Mouse (Mus musculus) neural tube, embryonic 13.5 days (tissue): Measurements from ENCODE around the gene Rnf214. TPM values are rescaled to one million over a fixed set of nuclear protein-coding genes. Genes with fewer than 3 reads are reported as not detected.
A peak's percentile ranks its signal among the peaks of the same experiment; 100 is the strongest.

ENCODE experiments used
- ATAC-seq: fragments of 200-750 bp; cut with Nextera tagmentation; 2 replicates; pipeline ENCODE4 v1.8.0; 2017; ENCODE audit warnings: low read depth, mild to moderate bottlenecking, moderate TSS enrichment, moderate library complexity
- H3K27ac ChIP-seq: fragments of 300-500 bp; sonication (generic); replicated peaks from 2 replicates; pipeline ENCODE4 v1.5.1; 2015; ENCODE audit warnings: moderate library complexity, mild to moderate bottlenecking, inconsistent platforms
- H3K27me3 ChIP-seq: fragments of 300-500 bp; sonication (generic); 2 replicates; pipeline ENCODE4 v1.6.1; 2015; ENCODE audit warnings: mild to moderate bottlenecking, inconsistent platforms
- H3K36me3 ChIP-seq: fragments of 300-500 bp; sonication (generic); 2 replicates; pipeline ENCODE4 v1.6.1; 2015; ENCODE audit warnings: mild to moderate bottlenecking, inconsistent platforms
- H3K4me1 ChIP-seq: fragments of 300-500 bp; sonication (generic); replicated peaks from 2 replicates; pipeline ENCODE4 v1.6.1; 2015; ENCODE audit warnings: inconsistent platforms
- H3K4me2 ChIP-seq: fragments of 300-500 bp; sonication (generic); 2 replicates; pipeline ENCODE4 v1.6.1; 2015; ENCODE audit warnings: inconsistent platforms, mild to moderate bottlenecking, moderate library complexity
- H3K4me3 ChIP-seq: fragments of 300-500 bp; sonication (generic); 2 replicates; pipeline ENCODE4 v1.5.1; 2015; ENCODE audit warnings: mild to moderate bottlenecking, inconsistent platforms
- H3K9ac ChIP-seq: fragments of 300-500 bp; sonication (generic); 2 replicates; pipeline ENCODE4 v1.6.1; 2015; ENCODE audit warnings: moderate library complexity, mild to moderate bottlenecking, inconsistent platforms
- H3K9me3 ChIP-seq: fragments of 300-500 bp; sonication (generic); 2 replicates; pipeline ENCODE4 v1.6.1; 2016; ENCODE audit warnings: inconsistent platforms
- WGBS: fragments of 180-500 bp; shearing (Covaris S2); methylation state at CpG from one replicate; pipeline ENCODE4 v1.1.7; 2015; 5-methylcytosine and 5-hydroxymethylcytosine counted together
- polyA plus RNA-seq: library from polyadenylated mRNA; unstranded; fragments of >200 nt; fragmentation: Nextera tagmentation; extraction: Ambion mirVana; gene quantifications from 2 replicates; pipeline ENCODE4 v1.2.1, GENCODE M21; 2015

Rnf214 gene
- polyA plus RNA-seq, 1 experiment from 2014 or later = 82.3 TPM

- H3K4me3 ChIP-seq = no peak overlapping the region
- H3K9me3 ChIP-seq = no peaks in the 10 kb centered on the region
- ATAC-seq = no peak
- H3K4me1 ChIP-seq = no peaks in the 10 kb centered on the region
- 91% methylated on average over 8 of the region's 8 CpGs for WGBS
- no peak overlapping the region for H3K4me2 ChIP-seq
- H3K27ac ChIP-seq = no peak overlapping the region
- H3K27me3 ChIP-seq = no peaks in the 10 kb centered on the region
- peaks cover 94% of the 10 kb centered on the region for H3K36me3 ChIP-seq
- no peak overlapping the region for H3K9ac ChIP-seq
These were observed 37.2 kb upstream of the Rnf214 start for GRCm38 (mm10) chr9:45943628-45944505.

- H3K4me3 ChIP-seq = no peak overlapping the region
- no peaks in the 10 kb centered on the region for H3K9me3 ChIP-seq
- no peak overlapping the region for H3K9ac ChIP-seq
- no peaks in the 10 kb centered on the region for H3K4me1 ChIP-seq
- no peak overlapping the region for H3K27ac ChIP-seq
- WGBS = 91% methylated on average over 8 of the region's 8 CpGs
- ATAC-seq = no peak
- no peak overlapping the region for H3K4me2 ChIP-seq
- peaks cover 94% of the 10 kb centered on the region for H3K36me3 ChIP-seq
- no peaks in the 10 kb centered on the region for H3K27me3 ChIP-seq
These were observed 36.2 kb upstream of the Rnf214 start for GRCm38 (mm10) chr9:45942916-45943315.

DNA sequence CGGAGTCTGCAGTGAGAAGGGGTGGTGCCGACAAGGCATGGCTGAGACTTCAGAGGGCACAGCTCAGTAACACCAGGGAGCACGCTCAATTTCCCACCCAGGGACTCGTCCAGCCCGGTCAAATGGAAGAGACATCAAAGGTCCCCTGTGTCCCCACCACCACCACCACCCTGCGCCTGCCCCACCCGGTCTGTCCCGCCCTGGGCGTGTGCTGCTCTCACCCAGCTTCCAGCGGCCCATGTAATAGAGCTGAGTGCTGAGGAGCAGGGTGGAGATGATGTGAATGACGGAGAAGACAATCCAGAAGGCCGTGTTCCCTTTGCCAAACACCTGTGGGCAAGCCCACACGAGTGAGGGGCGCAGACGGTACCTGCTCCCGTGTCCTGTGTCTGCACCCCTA is 35.8 kb upstream of the Rnf214 start:
- no peaks in the 10 kb centered on the region for H3K9me3 ChIP-seq
- H3K27ac ChIP-seq = no peak overlapping the region
- H3K36me3 ChIP-seq = peaks cover 91% of the 10 kb centered on the region
- no peak overlapping the region for H3K4me3 ChIP-seq
- no peak overlapping the region for H3K9ac ChIP-seq
- H3K4me1 ChIP-seq = no peaks in the 10 kb centered on the region
- no peak for ATAC-seq
- H3K27me3 ChIP-seq = no peaks in the 10 kb centered on the region
- H3K4me2 ChIP-seq = no peak overlapping the region
- WGBS = 92% methylated on average over 16 of the region's 16 CpGs

DNA sequence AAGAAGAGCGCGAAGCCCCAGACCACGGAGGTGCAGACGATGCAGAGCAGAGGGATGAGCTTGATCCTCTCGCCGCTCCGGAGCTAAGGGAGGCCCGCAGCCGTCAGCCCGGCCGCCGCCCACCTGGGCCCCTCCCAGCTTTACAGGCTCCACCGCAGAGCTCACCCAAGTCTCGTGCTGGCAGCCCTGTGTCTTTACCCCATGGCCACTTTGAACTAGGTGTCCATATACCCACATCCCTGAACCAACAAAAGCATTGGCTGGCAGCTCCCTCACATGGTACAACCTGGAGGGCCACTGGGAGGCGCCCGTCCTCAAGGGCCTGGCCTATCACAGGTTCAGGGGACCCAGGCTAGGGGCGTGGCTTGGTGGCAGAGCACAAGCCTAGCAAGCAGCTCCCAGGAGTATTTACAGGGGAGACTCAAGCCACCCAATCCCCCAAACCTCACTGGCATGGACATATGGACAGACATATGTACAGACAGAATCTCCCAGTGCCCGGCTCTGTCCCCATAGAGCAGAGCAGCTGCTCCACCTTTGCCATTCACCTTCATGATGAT is 34.7 kb upstream of the Rnf214 start:
- Histone ChIP-seq H3K27ac (no peak overlapping the region), H3K4me1 (no peaks in the 10 kb centered on the region), H3K27me3 (no peaks in the 10 kb centered on the region), H3K4me2 (no peak overlapping the region), H3K9me3 (no peaks in the 10 kb centered on the region), H3K9ac (no peak overlapping the region), H3K36me3 (peaks cover 81% of the 10 kb centered on the region), H3K4me3 (no peak overlapping the region)
- 53% methylated on average over 17 of the region's 18 CpGs for WGBS
- no peak for ATAC-seq

- Histone ChIP-seq H3K4me3 (no peak overlapping the region), H3K27ac (no peak overlapping the region), H3K27me3 (0 out of 2 replicates have a peak, but pooled peaks cover 3% of the 10 kb centered on the region), H3K4me1 (peaks cover 5% of the 10 kb centered on the region), H3K36me3 (peaks cover 65% of the 10 kb centered on the region), H3K9ac (no peak overlapping the region), H3K4me2 (no peak overlapping the region), H3K9me3 (no peaks in the 10 kb centered on the region)
- ATAC-seq = no peak
- WGBS = 93% methylated on average over 6 of the region's 6 CpGs
These were observed 33.1 kb upstream of the Rnf214 start for GRCm38 (mm10) chr9:45939794-45940193.

GRCm38 (mm10) chr9:45938952-45939637 is 32.4 kb upstream of the Rnf214 start:
- Histone ChIP-seq H3K9ac (no peak overlapping the region), H3K36me3 (peaks cover 58% of the 10 kb centered on the region)

DNA sequence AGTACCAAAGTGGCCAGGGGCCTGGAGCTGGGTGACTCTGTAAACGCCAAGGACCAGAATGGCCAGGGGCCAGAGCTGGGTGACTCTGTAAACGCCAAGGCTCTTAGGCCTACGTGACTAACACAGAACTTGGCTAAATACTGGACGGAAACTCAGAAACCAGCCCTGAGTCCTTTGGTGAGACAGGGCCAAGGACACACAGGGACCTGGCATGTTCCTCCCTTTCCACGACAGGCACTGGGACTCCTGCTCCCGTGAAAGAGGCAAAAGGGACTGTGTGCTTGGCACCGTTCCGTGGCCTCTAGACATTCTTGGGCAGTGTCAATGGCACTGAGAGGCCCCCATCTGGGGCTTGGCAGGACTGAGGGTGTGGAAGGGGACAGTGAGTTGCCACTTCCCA is 31.4 kb upstream of the Rnf214 start:
- H3K4me1 ChIP-seq = peaks cover 5% of the 10 kb centered on the region
- no peak overlapping the region for H3K4me3 ChIP-seq
- 90% methylated on average over 8 of the region's 8 CpGs for WGBS
- 0 out of 2 replicates have a peak, but pooled peaks cover 3% of the 10 kb centered on the region for H3K27me3 ChIP-seq
- H3K27ac ChIP-seq = no peak overlapping the region
- H3K4me2 ChIP-seq = no peak overlapping the region
- H3K9ac ChIP-seq = no peak overlapping the region
- H3K9me3 ChIP-seq = no peaks in the 10 kb centered on the region
- no peak for ATAC-seq
- peaks cover 49% of the 10 kb centered on the region for H3K36me3 ChIP-seq

More at GRCm38 (mm10) chr9:45938952-45939637, 32.4 kb upstream of the Rnf214 start:
- H3K4me2 ChIP-seq = no peak overlapping the region
- H3K27me3 ChIP-seq = 0 out of 2 replicates have a peak, but pooled peaks cover 3% of the 10 kb centered on the region
- ATAC-seq = no peak
- 86% methylated on average over 15 of the region's 15 CpGs for WGBS
- H3K27ac ChIP-seq = no peak overlapping the region
- no peak overlapping the region for H3K4me3 ChIP-seq
- peaks cover 5% of the 10 kb centered on the region for H3K4me1 ChIP-seq
- H3K9me3 ChIP-seq = no peaks in the 10 kb centered on the region

GRCm38 (mm10) chr9:45936883-45937282 is 30.2 kb upstream of the Rnf214 start:
- H3K4me2 ChIP-seq = no peak overlapping the region
- H3K27ac ChIP-seq = no peak overlapping the region
- H3K9me3 ChIP-seq = no peaks in the 10 kb centered on the region
- H3K4me1 ChIP-seq = peaks cover 5% of the 10 kb centered on the region
- H3K36me3 ChIP-seq = peaks cover 41% of the 10 kb centered on the region
- 0 out of 2 replicates have a peak, but pooled peaks cover 3% of the 10 kb centered on the region for H3K27me3 ChIP-seq
- 29% methylated on average over 3 of the region's 3 CpGs for WGBS
- ATAC-seq = peak; percentile 67; the same call in 1 of the 2 replicates
- H3K9ac ChIP-seq = no peak overlapping the region
- no peak overlapping the region for H3K4me3 ChIP-seq

GRCm38 (mm10) chr9:45935628-45936210 is 29.0 kb upstream of the Rnf214 start, which contains the start of gene Tagln:
TSS of gene Tagln (minus strand) at chr9:45936058.
- Histone ChIP-seq H3K27me3 (0 out of 2 replicates have a peak, but pooled peaks cover 3% of the 10 kb centered on the region), H3K36me3 (peaks cover 40% of the 10 kb centered on the region), H3K9ac (peak within 1 kb of the TSS; percentile 35; the same call in 1 of the 2 replicates), H3K4me1 (peaks cover 5% of the 10 kb centered on the region), H3K4me2 (peak within 1 kb of the TSS; percentile 43), H3K4me3 (peak within 1 kb of the TSS; percentile 21), H3K27ac (no peak within 1 kb of the TSS), H3K9me3 (no peaks in the 10 kb centered on the region)
- peak; percentile 40 for ATAC-seq
- WGBS = 13% methylated on average over 21 of the region's 21 CpGs

GRCm38 (mm10) chr9:45932571-45933415 is 26.1 kb upstream of the Rnf214 start:
- Histone ChIP-seq H3K27ac (no peak overlapping the region), H3K9ac (no peak overlapping the region), H3K9me3 (no peaks in the 10 kb centered on the region), H3K4me1 (peaks cover 5% of the 10 kb centered on the region), H3K4me3 (no peak overlapping the region), H3K4me2 (no peak overlapping the region), H3K27me3 (0 out of 2 replicates have a peak, but pooled peaks cover 3% of the 10 kb centered on the region), H3K36me3 (peaks cover 44% of the 10 kb centered on the region)
- 82% methylated on average over 11 of the region's 11 CpGs for WGBS
- ATAC-seq = no peak

DNA sequence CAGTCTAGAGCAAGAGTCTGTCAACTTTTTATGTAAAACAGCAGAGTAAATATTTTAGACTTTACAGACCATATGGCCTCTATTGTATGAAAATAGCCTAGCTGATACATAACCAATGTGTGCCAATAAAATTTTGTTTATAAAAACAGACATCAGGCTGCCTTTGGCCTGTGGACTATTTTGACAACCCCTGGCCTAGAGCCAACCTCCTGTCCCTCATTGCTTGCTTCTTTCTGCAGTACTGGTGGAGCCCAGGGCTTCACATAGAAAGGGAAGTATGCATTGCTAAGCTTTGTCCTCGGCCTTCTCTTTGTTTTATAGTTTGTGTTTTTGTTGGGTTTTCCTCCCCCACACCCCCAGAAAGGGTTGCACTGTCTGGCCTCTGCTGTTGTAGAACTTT is 25.2 kb upstream of the Rnf214 start:
- Histone ChIP-seq H3K27me3 (0 out of 2 replicates have a peak, but pooled peaks cover 3% of the 10 kb centered on the region), H3K4me3 (no peak overlapping the region), H3K36me3 (peaks cover 52% of the 10 kb centered on the region), H3K9me3 (no peaks in the 10 kb centered on the region), H3K9ac (no peak overlapping the region), H3K4me2 (no peak overlapping the region), H3K27ac (no peak overlapping the region), H3K4me1 (peaks cover 5% of the 10 kb centered on the region)
- ATAC-seq = no peak
- WGBS = 65% methylated on average over 1 of the region's 1 CpGs
